Mouse (Mus musculus) heart, adult 9 months (tissue): Measurements from ENCODE around the gene Ccl25.
A peak's percentile ranks its signal among the peaks of the same experiment; 100 is the strongest.

Source experiments
- DNase-seq, 2 experiments: peaks; one replicate each; pipeline ENCODE4 v3.0.0; 2022; ENCODE audit warnings: low spot score in 2 of 2

Gene Ccl25

DNA sequence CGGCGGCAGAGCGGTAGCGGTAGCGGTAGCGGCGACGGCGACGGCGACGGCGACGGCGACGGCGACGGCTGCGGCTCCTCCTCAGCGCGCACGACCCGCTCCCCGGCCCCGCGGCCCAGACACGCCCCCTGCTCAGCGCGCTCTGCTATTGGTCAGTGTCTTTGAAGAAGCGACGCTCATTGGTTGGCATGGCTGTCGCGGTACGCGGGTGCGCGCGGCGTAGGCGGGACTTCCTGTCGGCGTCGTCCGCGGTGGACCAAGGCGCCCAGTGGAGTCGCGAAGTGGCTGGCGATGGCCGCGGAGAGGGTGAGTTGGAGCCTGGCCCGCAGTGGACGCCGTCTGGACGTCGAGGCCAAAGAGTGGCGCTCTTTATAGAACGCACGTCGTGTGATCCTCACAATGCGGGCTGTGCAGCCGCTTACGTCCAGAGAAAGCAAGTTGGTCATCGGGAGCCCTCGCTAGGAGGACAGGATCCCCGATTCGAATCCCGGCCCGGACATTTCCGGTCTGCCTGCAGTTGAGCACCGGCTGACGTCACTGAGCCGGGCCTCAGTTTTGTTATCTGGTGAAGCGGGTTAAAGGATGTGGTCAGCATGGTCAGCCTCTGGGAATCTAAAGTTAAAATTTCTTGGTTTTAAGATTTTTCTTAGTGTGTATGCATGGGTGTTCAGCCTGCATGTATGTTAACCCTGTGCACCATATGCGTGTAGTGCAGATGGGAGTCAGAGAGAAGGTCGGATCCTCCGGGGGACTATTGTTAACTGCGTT lies at the start of gene Ccl25, which contains the start of gene Elavl1:
Gene Ccl25 (plus strand): TSS at position 228 of the 768 bp plus-strand sequence.
Gene Elavl1 (minus strand): TSS at position 431 of the 768 bp plus-strand sequence.
- DNase-seq: peak; percentile 96

DNA sequence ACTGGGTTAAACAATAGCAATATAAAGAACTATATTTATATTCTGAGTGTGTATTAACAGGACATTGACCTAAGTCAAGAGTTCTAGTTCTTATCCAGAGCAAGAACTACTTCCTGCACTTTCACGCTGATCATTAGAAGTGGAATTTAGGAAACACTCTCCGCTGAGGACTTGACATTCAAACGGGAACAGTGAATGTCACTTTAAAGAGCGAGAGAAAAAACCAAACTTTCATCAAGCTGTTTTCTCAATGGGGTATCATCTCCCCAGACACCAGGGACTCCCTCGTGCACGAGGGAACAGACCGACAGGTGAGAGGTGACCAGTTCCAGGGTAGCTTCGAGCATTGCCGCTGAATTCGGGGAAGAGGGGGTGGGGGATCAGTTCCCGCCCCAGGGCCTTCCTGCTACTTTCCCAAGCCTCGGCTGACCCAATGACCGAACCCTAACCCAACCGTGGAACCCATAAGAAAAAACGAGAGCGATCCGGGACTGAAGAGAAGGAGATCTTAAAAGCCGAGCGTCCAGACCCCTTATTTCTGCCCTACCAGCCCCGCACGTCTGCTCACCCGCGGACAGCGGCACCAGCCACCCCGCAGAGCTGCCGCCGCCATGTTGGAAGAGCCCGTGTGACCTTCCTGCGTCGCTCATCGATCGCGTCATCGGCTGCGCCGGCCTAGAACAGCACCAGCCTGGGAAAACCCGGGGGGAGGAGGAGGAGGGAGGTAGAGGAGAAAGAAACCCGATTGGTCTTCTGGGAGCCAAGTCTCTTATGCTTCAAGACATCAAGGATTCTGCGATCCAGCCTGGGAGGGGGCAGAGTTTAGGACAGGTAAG lies 49.5 kb upstream of the Ccl25 start, which contains the start of gene Timm44:
Gene Timm44 (minus strand): TSS at position 639 of the 836 bp plus-strand sequence.
- DNase-seq: peak; percentile 95

DNA sequence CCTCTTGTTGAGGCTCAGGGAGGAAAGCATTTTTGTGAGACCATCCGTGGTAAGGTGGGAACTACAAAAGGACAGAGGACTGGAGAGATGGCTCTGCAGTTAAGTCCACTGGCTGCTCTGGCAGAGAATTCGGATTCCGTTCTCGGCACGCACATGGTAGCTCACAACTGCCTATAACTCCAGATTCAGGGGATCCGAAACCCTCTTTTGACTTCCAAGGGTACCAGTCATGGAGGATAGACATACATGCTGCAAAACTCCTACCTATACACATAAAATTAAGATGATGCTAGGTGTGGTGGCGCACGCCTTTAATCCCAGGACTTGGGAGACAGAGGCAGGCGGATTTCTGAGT lies 48.9 kb upstream of the Ccl25 start:
- DNase-seq: no peak

DNA sequence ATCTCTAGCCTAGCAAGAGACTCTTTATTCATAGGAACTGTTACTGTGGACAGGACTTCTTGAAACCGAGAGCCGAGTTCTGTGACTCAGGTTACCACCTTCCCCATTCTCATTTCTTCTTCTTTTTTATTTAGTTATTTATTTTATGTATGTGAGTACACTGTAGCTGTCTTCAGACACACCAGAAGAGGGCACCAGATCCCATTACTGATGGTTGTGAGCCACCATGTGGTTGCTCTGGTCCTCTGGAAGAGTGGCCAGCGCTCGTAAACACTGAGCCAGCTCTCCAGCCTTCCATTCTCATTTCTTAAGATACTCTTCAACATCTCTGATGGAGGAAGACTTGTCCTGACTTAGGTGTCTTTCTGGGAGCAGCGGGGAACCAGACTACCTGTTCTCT lies 32.3 kb upstream of the Ccl25 start:
- no peak for DNase-seq

DNA sequence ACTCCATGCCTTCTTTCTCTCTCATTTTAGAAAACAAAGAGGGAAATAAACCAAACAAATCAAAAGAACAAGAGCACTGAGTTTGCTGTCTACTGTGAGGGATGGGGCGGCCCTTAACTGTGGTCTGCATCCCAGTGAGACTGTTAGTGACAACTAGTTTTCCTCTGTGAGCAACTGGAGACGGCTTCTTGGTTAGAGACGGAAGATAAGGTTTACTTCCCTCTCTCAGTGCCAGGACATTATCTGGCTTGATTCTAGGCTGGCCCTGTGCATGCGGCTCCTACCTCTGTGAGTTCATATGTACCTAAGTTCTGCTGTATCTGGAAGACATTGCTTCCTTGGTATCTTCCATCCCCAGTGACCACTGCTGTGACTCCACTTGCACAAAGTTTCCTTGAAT lies 27.2 kb upstream of the Ccl25 start:
- DNase-seq: no peak

DNA sequence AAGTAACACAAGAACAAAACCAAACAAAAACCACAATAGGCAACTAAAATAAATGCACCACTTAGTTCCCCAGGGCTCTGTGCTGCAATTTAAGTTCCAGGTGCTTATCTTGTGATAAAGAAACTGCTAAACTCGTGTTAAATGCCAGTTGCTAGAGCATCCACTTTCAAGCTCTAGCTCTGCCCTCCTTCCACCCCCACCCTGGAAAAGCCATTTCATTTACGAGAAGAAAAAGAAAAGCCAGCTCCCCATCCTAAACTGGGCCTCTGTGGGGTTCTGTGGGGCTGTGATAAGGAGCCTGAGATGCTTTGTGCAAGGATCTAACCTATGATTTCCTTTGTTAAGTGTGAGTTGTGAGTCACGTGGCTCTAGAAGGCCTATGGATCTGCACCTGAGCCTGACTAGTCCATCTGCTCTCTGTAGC lies 20.9 kb upstream of the Ccl25 start:
- DNase-seq: no peak

DNA sequence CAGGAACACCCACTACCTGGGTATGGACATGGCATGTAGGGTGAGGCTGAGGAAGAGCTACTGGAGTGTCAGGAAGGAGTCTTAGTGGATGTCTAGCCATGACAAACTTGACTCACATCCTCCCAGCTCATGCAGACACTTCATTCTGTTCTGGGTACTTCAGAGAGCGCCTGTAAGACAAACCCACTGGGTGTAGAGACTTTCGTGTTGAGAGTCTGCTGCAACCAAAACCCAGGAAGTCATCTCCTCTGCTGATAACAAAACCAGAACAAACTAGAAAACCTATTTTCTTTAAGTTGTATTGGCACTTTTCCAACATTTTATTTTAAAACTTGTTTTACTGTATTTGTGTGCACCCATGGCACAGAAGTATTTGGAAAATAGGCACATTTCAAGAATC lies 19.2 kb upstream of the Ccl25 start:
- DNase-seq: no peak

DNA sequence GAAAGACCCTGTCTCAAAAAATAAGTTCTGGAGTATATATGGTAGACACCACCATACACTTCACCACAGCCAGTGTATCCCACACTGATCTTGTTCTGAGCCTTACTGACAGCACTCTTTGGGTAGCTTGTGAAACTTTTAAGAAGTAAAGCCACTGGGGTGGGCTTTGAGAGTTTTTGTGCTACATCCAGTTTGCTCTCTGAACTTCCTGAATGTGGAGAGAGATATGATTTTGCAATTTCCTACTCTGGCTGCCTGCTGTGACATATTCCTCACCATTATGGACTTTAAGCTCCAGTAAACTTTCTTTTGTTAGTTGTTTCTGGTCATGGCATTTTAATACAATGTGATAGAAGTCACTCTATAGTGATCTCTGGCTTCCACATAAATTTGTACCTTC lies 12.9 kb upstream of the Ccl25 start:
- DNase-seq: no peak

DNA sequence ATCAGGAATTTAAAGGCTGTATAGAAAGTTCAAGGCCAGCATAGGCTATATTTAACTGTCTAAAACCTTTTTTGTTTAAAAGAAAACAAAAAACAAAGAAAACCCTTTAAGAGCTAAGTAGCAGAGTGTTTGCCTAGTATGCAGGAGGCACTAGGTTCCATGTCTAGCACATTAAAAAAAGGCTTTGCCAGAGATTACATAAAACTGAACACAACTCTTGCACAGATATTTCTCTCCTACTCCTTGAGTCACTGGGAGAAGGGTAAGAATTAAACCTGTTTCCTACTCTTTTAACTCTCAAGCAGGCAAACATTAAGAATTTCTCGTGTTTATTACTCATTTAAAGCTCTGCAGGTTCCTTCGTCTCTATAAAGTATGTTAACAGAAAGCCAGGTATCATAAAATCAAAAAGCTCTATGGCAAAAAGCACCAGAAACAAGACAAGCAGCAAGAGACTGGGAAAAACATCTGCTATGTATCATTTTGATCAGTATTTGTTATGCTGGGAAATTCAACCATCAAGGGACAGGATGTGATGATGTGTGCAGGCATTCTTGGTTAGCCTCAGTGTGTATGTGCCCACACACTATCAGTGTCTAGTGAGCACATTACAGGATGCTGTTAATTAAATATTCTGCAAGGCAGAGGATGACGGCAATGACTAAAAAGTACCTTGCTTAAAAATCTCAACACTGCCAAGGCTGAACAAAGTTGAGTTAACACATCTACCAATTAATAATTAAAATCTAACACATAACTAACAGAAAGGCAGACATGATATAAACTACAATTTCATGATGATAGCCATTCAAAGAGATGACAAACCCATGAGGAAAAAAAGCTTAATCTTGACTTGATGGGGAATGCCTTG lies 11.5 kb upstream of the Ccl25 start:
- DNase-seq: no peak

DNA sequence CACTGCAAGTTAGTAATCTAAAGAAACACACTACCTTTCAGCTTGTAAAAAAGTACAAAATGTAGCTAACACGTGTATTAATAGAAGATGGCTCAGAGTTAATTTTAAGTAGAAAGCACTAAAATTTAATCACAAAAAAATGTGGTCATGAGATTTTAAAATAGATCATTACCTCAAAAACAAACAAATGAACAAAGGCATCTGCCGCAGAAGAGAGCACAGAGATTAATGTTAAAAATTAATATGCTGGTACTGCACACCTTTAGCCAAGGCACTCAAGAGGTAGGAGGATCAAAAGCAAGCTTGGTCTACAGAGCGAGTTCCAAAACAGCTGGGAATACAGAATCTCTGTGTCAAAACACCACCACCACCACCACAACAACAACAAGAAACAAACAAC lies 10.2 kb upstream of the Ccl25 start:
- DNase-seq: no peak

DNA sequence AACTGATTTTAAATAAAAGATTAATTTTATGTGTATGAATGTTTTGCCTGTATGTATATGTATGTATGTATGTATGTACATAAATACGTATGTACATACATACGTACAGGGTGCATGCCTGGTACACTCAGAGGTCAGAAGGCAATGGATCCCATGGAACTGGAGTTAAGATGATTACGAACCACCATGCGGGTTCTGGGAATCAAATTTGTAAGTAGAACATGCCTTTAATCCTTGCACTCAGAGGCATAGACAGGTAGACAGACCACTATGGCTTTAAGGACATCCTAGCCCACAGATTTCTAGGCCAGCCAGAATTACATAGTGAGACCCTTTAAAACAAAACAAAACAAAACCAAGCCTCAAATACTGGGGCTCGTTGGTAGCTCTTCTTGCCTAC lies 6.9 kb upstream of the Ccl25 start:
- DNase-seq: no peak

DNA sequence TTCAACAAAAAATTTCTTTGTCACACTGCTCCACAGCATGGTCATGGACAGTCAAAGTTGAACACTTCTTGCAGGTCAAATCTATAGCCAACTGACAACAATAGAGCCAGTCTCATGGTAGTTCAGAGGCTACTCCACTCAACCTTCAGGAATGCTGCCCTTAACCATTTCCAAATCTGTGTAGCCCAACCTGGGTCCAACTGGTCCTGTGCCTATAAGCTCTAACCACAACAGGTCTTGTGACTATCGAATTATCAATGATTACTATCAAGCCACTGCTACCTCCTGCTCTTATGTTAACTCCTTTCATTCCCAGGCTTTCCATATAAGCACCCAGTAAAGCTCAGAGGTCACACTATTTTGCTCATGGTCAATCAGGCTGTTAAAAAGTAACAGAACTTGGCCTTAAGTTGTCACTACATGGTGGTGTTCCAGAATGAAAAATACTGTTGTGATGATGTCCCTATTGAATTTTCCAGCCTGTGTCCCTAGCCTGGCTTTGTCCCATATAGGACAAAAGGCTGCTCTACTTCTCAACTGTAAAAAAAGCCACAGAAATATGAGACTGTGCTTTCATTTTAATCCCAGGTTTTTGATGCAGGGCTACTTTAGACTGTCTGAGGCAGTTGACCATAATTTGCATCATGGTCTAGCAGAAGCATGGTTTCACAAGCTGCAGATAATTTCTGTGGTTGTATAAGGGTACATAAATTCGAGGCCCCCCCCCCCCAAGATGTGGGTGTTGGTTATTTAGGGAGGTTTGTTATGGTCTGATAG lies 6.0 kb upstream of the Ccl25 start:
- DNase-seq: no peak

DNA sequence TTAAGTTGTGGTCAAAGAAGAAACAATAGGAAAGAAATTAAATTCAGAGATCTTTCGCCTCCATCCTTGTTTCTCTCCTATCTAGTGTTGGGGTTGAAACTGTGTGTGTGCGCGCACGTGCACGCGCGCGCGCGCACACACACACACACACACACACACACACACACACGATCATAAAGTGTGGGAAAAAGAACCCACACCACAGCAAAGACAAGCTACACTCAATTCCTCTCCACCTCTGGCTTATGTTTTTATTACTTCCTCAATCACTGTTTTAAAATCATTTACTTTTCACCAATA lies 5.5 kb upstream of the Ccl25 start:
- DNase-seq: no peak

DNA sequence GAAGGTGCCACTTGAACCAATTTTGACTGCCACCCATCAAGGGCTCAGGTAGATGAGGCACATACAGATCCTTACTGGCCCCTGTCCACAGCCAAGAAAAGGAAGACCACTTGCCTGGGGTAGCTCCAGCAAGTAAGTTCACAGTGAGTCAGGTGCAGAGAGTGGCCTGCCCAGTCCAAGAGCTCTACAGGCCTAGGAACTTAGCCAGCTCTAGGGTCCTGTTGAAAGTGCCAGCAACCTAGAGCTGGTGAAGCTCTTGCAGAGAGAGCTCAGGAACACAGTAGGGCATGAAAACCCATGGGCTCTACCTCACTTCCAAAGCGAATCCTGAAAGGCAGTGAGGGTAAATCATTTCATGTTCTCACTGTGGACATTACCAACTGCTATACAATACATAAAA lies 4.6 kb upstream of the Ccl25 start:
- no peak for DNase-seq

DNA sequence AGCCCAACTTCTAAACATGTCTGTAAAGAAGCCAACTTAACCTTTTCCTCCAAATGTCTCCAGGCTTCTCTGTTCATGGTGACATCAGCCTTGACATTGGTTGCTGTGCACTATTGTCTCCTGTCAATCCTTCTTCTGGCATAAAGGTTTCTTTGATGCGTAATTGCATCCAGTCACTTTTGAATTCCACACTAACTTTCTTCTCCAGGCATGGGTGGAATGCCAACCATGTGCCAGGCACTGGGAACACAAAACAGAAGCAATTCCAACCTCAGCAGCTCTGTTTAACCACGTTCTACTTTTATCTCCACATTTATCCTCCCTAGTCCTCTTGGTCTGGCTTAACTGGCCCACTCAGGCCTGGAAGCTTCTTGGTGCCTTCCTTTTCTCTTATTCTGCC lies 4.0 kb upstream of the Ccl25 start:
- peak in 1 of 2 experiments; percentile 4 for DNase-seq

DNA sequence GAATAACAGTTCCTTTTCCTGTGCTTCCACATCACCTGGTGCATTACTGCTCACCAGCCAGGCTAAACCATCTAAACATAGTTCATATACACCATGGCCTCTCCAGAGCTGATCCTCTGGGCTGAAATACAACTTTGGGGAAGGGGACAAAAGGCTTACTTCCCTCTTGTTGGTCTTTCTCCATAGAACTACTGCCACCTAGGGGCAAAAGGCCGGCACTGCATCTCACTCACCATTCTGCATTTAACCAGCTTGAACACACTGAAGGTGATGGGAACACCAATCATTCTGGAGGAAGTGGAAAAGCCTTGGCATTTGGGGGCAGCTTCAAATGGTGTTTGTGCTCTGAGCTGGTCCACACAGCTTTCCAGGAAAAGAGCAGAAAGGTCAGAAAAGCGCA lies 2.5 kb upstream of the Ccl25 start:
- DNase-seq: peak; percentile 44 to 79

DNA sequence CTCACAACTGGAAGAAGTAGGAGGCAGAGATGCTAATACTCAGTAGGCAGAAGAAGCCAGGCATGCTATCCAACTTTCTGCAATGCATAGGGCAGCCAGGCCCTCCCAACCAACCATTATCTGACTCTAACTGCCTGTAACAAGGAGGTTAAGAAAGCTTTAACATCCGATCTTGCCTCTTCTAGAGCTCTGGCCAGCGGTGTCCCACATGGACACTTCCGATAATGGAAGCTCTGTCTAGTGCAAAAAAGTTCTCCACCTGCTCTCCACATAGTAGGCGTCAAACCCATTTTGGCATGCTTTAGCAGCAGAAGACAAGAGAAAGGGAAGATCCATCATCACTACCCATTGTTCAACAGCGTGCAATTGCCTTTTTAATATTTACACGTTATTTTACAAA lies 1.1 kb upstream of the Ccl25 start:
- peak in 1 of 2 experiments; percentile 4 for DNase-seq

DNA sequence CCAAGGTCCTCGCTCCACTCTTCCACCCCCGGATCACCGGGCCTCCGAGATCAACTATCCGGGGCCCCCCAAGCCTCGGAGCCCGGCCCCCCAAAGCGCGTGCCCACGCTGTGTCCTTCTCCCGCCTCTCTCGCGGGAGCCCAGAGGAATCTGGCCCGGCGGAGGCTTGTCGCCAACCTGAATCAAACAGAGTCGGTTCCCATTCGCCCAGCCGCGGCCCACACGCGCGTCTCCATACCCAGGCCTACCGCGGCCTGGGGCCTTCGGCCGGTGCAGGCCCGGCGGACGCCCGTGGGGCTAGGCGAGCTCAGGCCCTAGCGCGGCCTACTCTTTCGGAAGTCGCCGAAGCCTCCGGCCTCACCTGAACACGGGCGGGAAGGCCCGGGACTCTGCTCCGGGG lies 485 bp upstream of the Ccl25 start:
- DNase-seq: peak in 1 of 2 experiments; percentile 55

DNA sequence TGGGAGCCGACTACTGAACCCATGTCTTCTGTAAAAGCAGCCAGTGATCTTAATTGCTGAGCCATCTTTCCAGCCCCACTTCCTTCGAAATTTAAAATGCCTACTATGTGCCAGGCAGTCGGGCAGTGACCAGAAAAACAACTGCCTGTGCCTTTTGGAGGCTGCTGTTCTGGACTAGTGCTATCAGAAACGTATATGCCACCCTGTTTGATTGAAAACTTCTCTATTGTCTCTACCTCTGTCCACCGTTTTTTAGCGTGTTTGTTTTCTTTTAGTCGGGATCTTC lies 684 bp downstream of the Ccl25 start:
- no peak for DNase-seq

DNA sequence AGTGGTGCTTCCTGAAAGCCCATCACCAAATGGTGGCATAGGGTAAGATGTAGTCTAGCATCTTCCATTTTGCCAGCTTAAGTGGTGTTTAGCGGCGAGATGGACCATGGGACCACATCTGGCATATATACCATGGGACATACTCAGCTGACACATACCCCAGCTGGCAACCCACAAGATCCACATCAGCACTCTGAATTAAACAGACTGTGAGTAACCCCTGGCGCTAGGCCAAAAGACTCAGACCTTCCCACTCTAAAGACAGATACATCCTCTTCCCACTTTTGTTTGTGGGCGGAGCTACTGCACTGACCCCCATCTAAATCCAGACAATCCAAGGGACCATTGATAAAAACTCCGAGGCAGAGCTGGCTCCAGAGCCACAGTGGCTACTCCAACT lies 4.0 kb downstream of the Ccl25 start:
- no peak for DNase-seq

DNA sequence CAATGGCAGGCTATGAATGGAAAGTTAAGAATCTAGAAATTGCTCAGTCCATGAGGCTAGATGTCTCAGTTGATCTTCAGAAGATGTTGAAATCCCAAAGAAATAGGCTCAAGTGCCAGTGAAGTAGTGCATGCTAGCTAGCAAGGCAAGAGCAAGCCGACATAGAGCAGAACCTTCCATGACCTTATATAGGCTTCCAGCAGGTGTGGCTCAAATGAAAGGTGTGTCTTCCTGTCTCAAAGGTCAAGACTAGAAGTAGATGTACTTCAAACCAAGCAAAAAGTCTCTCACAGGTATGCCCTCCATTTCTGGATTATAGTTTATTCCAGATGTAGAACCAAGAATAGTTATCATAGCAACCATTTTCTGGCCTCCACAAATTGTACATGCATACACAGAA lies 9.0 kb downstream of the Ccl25 start:
- no peak for DNase-seq

DNA sequence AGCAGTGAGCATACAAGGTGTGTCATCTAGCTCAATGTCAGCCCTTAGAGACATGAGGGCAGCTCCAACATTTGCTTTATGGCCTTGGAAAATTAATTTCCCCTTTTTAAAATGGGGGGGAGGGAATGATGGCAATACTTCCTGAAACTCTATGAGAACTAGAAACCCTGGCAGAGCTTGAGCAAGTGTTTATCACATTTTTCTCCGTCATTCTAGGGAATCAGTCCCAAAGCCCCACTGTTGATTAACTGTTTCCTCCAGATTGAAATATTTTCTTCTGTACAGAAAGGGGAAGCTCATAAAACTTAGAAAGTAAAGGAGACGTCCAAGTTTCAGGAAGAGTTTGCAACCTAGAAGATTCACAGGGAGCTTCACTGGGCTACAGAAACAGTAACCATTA lies 10.7 kb downstream of the Ccl25 start:
- no peak for DNase-seq
